Mouse (Mus musculus) stomach, embryonic 16.5 days (tissue): ENCODE measurements around the gene Gsk3a. TPM values are rescaled to one million over a fixed set of nuclear protein-coding genes. Genes with fewer than 3 reads are reported as not detected.

Experiments
- ATAC-seq: fragments of 200-750 bp; cut with Nextera tagmentation; 2 replicates; pipeline ENCODE4 v1.8.0; 2017; ENCODE audit warnings: moderate number of reproducible peaks, moderate TSS enrichment; ENCODE audit not compliant: insufficient read depth, low FRiP score
- H3K27ac ChIP-seq: fragments of 300-500 bp; sonication (generic); 2 replicates; pipeline ENCODE4 v1.5.1; 2014; ENCODE audit warnings: low read length
- H3K27me3 ChIP-seq: fragments of 300-500 bp; sonication (generic); 2 replicates; pipeline ENCODE4 v1.6.1; 2014; ENCODE audit warnings: low read length, control low read depth, mixed read lengths; ENCODE audit not compliant: control insufficient read depth, insufficient read depth
- H3K36me3 ChIP-seq: fragments of 300-500 bp; sonication (generic); 2 replicates; pipeline ENCODE4 v1.6.1; 2014; ENCODE audit warnings: low read length; ENCODE audit not compliant: control insufficient read depth, insufficient read depth
- H3K4me1 ChIP-seq: fragments of 300-500 bp; sonication (generic); 2 replicates; pipeline ENCODE4 v1.6.1; 2014; ENCODE audit warnings: low read length, control low read depth, mixed read lengths; ENCODE audit not compliant: control insufficient read depth, insufficient read depth
- H3K4me2 ChIP-seq: fragments of 300-500 bp; sonication (generic); 2 replicates; pipeline ENCODE4 v1.6.1; 2014; ENCODE audit warnings: low read depth, low read length, mixed read lengths
- H3K4me3 ChIP-seq: fragments of 300-500 bp; sonication (generic); replicated peaks from 2 replicates; pipeline ENCODE4 v1.5.1; 2014; ENCODE audit warnings: mild to moderate bottlenecking, low read length
- H3K9ac ChIP-seq: fragments of 300-500 bp; sonication (generic); 2 replicates; pipeline ENCODE4 v1.6.1; 2014; ENCODE audit warnings: low read length
- H3K9me3 ChIP-seq: fragments of 300-500 bp; sonication (generic); replicated peaks from 2 replicates; pipeline ENCODE4 v1.6.1; 2016; ENCODE audit warnings: low read length, control low read depth; ENCODE audit not compliant: control insufficient read depth
- WGBS: fragments of 180-500 bp; shearing (Covaris S2); extraction: QIAGEN DNeasy Blood & Tissue Kit; methylation state at CpG from one replicate; pipeline ENCODE4 v1.1.7; 2014; 5-methylcytosine and 5-hydroxymethylcytosine counted together
- polyA plus RNA-seq: library from polyadenylated mRNA; unstranded; fragments of >200 nt; fragmentation: Nextera tagmentation; extraction: Ambion mirVana; gene quantifications from 2 replicates; pipeline ENCODE4 v1.2.1, GENCODE M21; 2015

Gsk3a gene
- polyA plus RNA-seq, 1 experiment from 2014 or later = 5.7 TPM

DNA sequence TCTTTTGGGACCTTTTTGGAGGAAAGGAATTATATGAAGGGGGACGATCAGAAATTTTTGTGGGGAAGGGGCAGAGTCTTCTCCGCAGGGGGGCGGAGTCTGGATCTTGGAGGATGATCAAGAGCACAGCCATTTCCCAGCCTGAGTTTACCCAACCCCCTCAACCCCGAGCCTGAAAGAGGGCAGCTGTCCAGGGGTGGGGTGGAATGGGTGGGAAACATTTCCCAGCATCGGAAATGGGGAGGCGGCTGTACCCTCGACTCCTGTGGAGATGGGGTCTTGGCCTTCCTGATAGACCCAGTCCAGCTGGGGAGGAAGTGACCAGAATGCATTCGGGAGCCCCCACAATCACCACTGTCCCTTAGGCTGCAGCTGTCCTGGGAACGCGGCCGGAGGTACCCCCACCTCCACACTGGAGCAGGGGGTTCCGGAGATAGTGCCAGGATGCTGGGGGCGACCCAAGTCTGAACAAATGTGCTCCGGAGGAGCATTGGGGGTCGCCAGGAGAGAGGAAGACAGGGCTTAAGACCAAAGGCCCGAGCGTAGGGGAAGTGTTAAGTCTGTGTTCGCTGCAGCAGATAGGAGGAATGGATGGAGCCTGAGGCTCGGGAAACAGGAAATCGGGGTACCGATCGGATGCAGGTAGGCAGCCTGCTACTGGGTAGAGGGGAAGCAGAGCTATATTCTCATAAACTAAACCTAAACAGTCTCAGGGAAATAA lies 13.6 kb upstream of the Gsk3a start:
- 3% methylated on average over 22 of the region's 22 CpGs for WGBS
- peak; percentile 41 for ATAC-seq
- peak overlapping the region; percentile 99 for H3K27ac ChIP-seq
- H3K9ac ChIP-seq = peak overlapping the region; percentile 89
- peak overlapping the region; percentile 93 for H3K4me2 ChIP-seq
- no peaks in the 10 kb centered on the region for H3K9me3 ChIP-seq
- H3K4me3 ChIP-seq = peak overlapping the region; percentile 75
- H3K4me1 ChIP-seq = peaks cover 33% of the 10 kb centered on the region
- no peaks in the 10 kb centered on the region for H3K36me3 ChIP-seq
- H3K27me3 ChIP-seq = no peaks in the 10 kb centered on the region

DNA sequence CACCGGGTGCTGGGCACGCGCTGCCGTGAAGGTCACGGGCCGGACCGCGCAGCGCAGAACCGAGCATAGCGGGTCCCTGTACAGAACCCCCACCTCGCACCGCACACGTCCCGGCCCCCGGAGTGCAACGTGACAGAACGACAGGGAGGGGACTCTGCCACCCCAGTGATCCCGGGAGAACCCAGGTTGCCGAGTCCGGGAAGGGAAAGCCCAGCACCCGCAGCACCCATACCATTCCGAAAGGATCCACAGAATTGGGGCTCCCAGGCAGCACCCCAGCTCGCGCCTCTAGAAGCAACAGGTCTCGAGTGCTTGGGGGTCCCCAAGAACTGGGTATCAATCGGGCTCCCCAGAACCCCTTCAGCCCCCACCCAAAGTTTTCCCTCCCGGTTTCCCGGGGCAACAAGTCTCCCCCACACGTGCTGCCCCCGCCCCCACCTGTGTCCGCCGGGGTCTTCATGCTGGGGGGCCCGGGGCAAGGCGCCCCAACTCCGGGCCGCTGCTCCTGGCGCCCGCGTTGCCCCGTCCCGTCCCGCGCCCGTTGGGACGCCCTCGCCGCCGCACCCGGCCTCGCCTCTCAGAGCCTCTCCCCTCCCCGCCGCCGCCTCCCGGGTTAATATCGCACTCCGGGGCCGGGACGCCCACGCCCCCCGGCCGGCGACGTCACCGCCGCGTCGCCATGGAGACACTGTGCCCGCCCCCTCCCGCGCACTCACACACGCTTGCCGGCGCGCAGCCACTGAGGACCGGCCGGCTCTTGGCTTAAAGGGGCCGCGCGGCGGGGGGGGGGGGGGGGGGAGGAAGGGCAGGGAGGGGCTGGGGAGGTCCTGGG lies 12.7 kb upstream of the Gsk3a start, which contains the start of gene Erf:
Erf (minus strand) TSS at position 621 of the 832 bp plus-strand sequence.
- H3K9ac ChIP-seq = peak within 1 kb of the TSS; percentile 89
- H3K4me2 ChIP-seq = peak within 1 kb of the TSS; percentile 93
- peaks cover 40% of the 10 kb centered on the region for H3K4me1 ChIP-seq
- peak within 1 kb of the TSS; percentile 75 for H3K4me3 ChIP-seq
- H3K36me3 ChIP-seq = 0 out of 2 replicates have a peak, but pooled peaks cover 6% of the 10 kb centered on the region
- peak within 1 kb of the TSS; percentile 99 for H3K27ac ChIP-seq
- peak; percentile 86 for ATAC-seq
- no peaks in the 10 kb centered on the region for H3K27me3 ChIP-seq
- under 1% methylated on average over 74 of the region's 81 CpGs for WGBS
- no peaks in the 10 kb centered on the region for H3K9me3 ChIP-seq

DNA sequence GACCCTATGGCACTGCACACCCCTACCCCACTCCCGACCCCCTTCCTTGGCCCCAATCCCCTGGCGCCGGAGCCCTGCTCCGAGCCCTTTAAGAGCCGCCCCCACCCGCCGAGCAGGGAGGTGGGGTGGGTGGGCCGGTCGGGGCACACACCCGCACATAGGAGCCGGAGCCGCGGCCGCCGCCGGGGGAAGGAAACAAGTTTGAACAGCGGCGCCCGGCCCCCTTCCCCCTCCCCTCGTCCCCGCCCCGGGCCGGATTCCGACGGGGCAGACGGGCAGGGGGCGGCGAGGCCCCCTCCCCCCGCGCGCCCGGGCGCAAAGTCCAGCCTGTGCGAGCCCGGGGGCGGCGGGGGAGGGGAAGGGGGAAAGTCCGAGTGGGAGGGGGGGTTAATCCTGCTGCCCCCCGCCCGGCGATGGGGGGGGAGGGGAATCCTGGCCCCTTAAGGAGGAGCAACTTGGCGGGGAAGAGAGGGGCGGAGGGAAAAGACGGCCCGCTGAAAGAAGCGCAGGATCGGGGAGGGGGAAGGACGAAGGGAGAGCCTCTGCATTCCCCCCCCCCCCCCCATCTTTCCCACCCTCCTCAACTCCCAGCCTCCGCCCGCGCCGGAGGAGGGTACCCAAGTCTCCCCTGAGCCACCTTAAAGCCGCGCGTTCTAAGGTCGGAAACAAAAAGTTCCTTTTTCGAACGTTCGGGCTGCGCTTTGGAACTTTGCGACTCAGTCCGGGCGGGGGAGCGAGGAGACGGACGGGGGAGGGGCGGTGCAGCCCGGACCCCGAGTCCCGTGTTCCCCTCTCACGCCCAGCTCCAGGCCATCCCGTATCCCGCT lies 11.9 kb upstream of the Gsk3a start:
- Histone ChIP-seq H3K4me2 (peak overlapping the region; percentile 93), H3K9me3 (no peaks in the 10 kb centered on the region), H3K27ac (peak overlapping the region; percentile 99), H3K9ac (peak overlapping the region; percentile 89), H3K4me1 (peaks cover 40% of the 10 kb centered on the region), H3K27me3 (no peaks in the 10 kb centered on the region), H3K4me3 (peak overlapping the region; percentile 75), H3K36me3 (peaks cover 14% of the 10 kb centered on the region; the same call in 1 of the 2 replicates)
- WGBS = under 1% methylated on average over 50 of the region's 73 CpGs
- ATAC-seq = peak; percentile 71

GRCm38 (mm10) chr7:25248846-25249313 lies 11.2 kb upstream of the Gsk3a start:
- Histone ChIP-seq H3K9ac (peak overlapping the region; percentile 89), H3K4me3 (peak overlapping the region; percentile 75), H3K9me3 (no peaks in the 10 kb centered on the region), H3K4me1 (peaks cover 40% of the 10 kb centered on the region), H3K27ac (peak overlapping the region; percentile 99), H3K36me3 (peaks cover 14% of the 10 kb centered on the region; the same call in 1 of the 2 replicates), H3K4me2 (peak overlapping the region; percentile 93), H3K27me3 (no peaks in the 10 kb centered on the region)
- 1% methylated on average over 25 of the region's 25 CpGs for WGBS
- peak; percentile 18 for ATAC-seq

- WGBS = under 1% methylated on average over 18 of the region's 18 CpGs
- H3K9me3 ChIP-seq = no peaks in the 10 kb centered on the region
- no peaks in the 10 kb centered on the region for H3K27me3 ChIP-seq
- peak overlapping the region; percentile 75 for H3K4me3 ChIP-seq
- peaks cover 14% of the 10 kb centered on the region; the same call in 1 of the 2 replicates for H3K36me3 ChIP-seq
- H3K27ac ChIP-seq = peak overlapping the region; percentile 99
- peak overlapping the region; percentile 93 for H3K4me2 ChIP-seq
- H3K4me1 ChIP-seq = peaks cover 40% of the 10 kb centered on the region
- ATAC-seq = 0 out of 2 replicates have a peak, but pooled peaks have one; percentile 0
- peak overlapping the region; percentile 89 for H3K9ac ChIP-seq
Measured at GRCm38 (mm10) chr7:25248018-25248647, 10.5 kb upstream of the Gsk3a start.

GRCm38 (mm10) chr7:25247498-25247897 lies 9.8 kb upstream of the Gsk3a start:
- peak overlapping the region; percentile 89 for H3K9ac ChIP-seq
- no peak for ATAC-seq
- WGBS = 12% methylated on average over 3 of the region's 3 CpGs
- no peaks in the 10 kb centered on the region for H3K27me3 ChIP-seq
- peak overlapping the region; percentile 75 for H3K4me3 ChIP-seq
- H3K36me3 ChIP-seq = peaks cover 14% of the 10 kb centered on the region; the same call in 1 of the 2 replicates
- peaks cover 40% of the 10 kb centered on the region for H3K4me1 ChIP-seq
- H3K9me3 ChIP-seq = no peaks in the 10 kb centered on the region
- peak overlapping the region; percentile 99 for H3K27ac ChIP-seq
- H3K4me2 ChIP-seq = peak overlapping the region; percentile 93

- Histone ChIP-seq H3K9me3 (no peaks in the 10 kb centered on the region), H3K4me3 (peak overlapping the region; percentile 75), H3K4me1 (peaks cover 37% of the 10 kb centered on the region), H3K27ac (peak overlapping the region; percentile 99), H3K27me3 (no peaks in the 10 kb centered on the region), H3K36me3 (peaks cover 14% of the 10 kb centered on the region; the same call in 1 of the 2 replicates), H3K4me2 (peak overlapping the region; percentile 93), H3K9ac (peak overlapping the region; percentile 89)
- WGBS = 24% methylated on average over 4 of the region's 4 CpGs
- no peak for ATAC-seq
Measured at GRCm38 (mm10) chr7:25246759-25247137, 9.1 kb upstream of the Gsk3a start.

- Histone ChIP-seq H3K27me3 (no peaks in the 10 kb centered on the region), H3K4me1 (peaks cover 34% of the 10 kb centered on the region), H3K9ac (peak overlapping the region; percentile 89), H3K4me2 (peak overlapping the region; percentile 93), H3K4me3 (peak overlapping the region; percentile 75), H3K9me3 (no peaks in the 10 kb centered on the region), H3K27ac (peak overlapping the region; percentile 99), H3K36me3 (peaks cover 14% of the 10 kb centered on the region; the same call in 1 of the 2 replicates)
- no peak for ATAC-seq
- 43% methylated on average over 20 of the region's 20 CpGs for WGBS
Measured at GRCm38 (mm10) chr7:25246079-25246758, 8.6 kb upstream of the Gsk3a start.
